Mouse (Mus musculus): ENCODE measurements around the gene Olfr608.
"Not testable (repeated sequence)": the region's sequence is repeated elsewhere in the genome, so short reads cannot be mapped to it uniquely, and the experiment has no call there.

Olfr608 gene

GRCm38 (mm10) chr7:103469577-103469976 lies at the start of gene Olfr608:
Gene Olfr608 (plus strand): TSS chr7:103469877.
- DNase-seq (ENCODE audit: low spot score) = no peak

DNA sequence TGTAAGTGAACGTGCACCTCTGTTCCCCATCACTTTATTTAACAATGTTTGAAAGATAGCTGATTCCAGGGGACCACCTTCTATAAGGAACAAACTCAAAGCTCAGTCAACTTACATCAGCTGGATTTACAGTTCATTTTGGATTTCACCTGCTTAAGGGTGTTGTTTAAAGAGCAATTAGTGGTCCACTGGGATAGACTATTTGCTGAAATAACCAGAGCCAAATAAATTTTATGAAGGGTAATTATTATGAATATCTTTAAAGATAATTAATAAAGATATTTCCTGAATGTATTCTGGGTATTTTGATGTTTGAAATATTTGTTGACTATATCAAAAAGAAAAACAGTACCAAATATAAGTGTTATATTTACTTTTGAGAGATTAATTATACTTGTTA lies 24.3 kb upstream of the Olfr608 start, which contains the start of gene Olfr605:
Olfr605 (minus strand) TSS at position 101 of the 400 bp plus-strand sequence.
- no peak for DNase-seq (ENCODE audit: low spot score)

DNA sequence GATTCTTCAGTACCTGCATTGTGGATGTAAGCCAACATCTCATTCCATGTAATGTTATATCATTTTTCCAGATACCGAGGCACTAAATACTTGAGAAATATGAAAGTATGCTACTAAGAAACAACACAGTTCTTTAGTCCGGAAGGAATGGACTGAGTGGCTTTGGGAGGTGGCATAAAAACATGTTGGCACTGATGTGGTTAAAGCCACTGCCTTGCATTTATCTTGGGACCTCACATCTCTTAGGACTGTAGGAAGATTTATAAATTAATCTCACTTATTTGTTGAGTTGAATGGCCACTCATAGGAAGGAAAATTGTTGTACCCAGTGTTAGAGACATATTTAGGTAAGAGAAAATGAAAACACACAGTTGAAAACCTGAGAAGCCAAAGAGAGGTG lies 20.9 kb upstream of the Olfr608 start, which contains the start of gene Olfr606:
Olfr606 (plus strand) TSS at position 301 of the 400 bp plus-strand sequence.
- DNase-seq (ENCODE audit: low spot score) = no peak

GRCm38 (mm10) chr7:103460590-103460989 lies 9.1 kb upstream of the Olfr608 start:
- DNase-seq (ENCODE audit: low spot score) = no peak

DNA sequence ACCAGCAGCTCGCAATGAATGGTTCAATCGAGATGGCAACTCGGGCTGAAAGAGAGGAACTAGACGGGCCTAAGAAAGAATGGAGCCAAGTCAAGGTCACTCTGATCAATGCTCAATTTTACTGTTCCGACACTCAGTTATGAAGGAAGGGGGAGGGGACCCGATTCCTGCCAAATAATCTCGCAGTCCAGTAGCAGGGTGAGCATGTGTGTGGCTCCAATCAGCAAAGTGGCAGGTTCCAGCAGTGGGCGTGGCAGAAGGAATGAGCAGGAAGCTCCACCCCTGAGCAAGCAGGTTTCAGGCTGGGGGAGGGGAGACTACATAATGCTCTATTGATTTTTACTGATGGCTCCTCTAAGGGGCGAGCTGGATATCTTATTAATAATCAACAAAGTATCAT lies 7.4 kb downstream of the Olfr608 start:
- not testable (repeated sequence) for DNase-seq (ENCODE audit: low spot score)

GRCm38 (mm10) chr7:103497962-103498361 lies 28.3 kb downstream of the Olfr608 start, which contains the start of gene Olfr609:
Gene Olfr609 (minus strand): TSS chr7:103498062.
- DNase-seq (ENCODE audit: low spot score) = no peak

GRCm38 (mm10) chr7:103512022-103512421 lies 42.3 kb downstream of the Olfr608 start, which contains the start of gene Olfr610:
Gene Olfr610 (minus strand): TSS chr7:103512122.
- DNase-seq (ENCODE audit: low spot score) = no peak

DNA sequence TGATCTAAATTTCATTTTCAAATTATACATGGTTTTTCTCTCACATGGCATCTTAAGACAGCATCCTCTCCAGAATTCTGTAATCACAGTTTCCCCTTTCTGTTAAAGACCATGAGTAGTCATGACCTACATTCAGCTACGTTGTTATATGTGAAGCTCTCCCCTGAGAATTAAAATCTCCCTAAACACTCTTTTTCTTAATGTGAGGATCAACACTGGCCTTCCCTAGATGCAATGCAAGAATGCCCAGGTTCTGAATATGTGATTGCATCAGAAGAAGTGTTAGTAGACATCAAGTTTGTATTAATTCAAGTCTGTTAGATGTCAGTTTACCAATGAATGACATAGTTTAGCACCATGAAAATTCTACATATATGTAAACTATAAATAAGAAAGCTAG lies 51.1 kb downstream of the Olfr608 start, which contains the start of gene Olfr611:
Olfr611 (minus strand) TSS at position 101 of the 400 bp plus-strand sequence.
- DNase-seq (ENCODE audit: low spot score) = not testable (repeated sequence)

All from urinary bladder, postnatal 14 days (tissue).